Mouse (Mus musculus) layer of hippocampus, adult 11-12 months (tissue): ENCODE measurements around the gene Pam.
A peak's percentile ranks its signal among the peaks of the same experiment; 100 is the strongest.
"Not testable (repeated sequence)": the region's sequence is repeated elsewhere in the genome, so short reads cannot be mapped to it uniquely, and the experiment has no call there.

Experiments
- DNase-seq: peaks from one replicate; pipeline ENCODE4 v3.0.0; 2022; ENCODE audit warnings: low spot score

Gene Pam

GRCm38 (mm10) chr1:97822904-97823303 is 272.5 kb downstream of the Pam start:
- DNase-seq, result no peak

GRCm38 (mm10) chr1:97822203-97822602 is 273.2 kb downstream of the Pam start:
- DNase-seq, result no peak

GRCm38 (mm10) chr1:97821282-97821681 is 274.2 kb downstream of the Pam start:
- DNase-seq, result no peak

- no peak for DNase-seq
Measured at GRCm38 (mm10) chr1:97809255-97809912, 286.1 kb downstream of the Pam start.

- no peak for DNase-seq
Measured at GRCm38 (mm10) chr1:97804520-97804919, 290.9 kb downstream of the Pam start.

GRCm38 (mm10) chr1:97802207-97802902 is 293.1 kb downstream of the Pam start:
- no peak for DNase-seq

- DNase-seq, result no peak
Measured at GRCm38 (mm10) chr1:97795936-97796335, 299.5 kb downstream of the Pam start.

- no peak for DNase-seq
Measured at GRCm38 (mm10) chr1:97794110-97794509, 301.3 kb downstream of the Pam start.

GRCm38 (mm10) chr1:97788490-97788889 is 307.0 kb downstream of the Pam start:
- no peak for DNase-seq

GRCm38 (mm10) chr1:97787674-97788073 is 307.8 kb downstream of the Pam start:
- DNase-seq, result no peak

- DNase-seq, result no peak
Measured at GRCm38 (mm10) chr1:97785685-97786393, 309.6 kb downstream of the Pam start.

GRCm38 (mm10) chr1:97784928-97785327 is 310.5 kb downstream of the Pam start:
- no peak for DNase-seq

GRCm38 (mm10) chr1:97781674-97782073 is 313.8 kb downstream of the Pam start:
- DNase-seq, result no peak

GRCm38 (mm10) chr1:97773973-97774372 is 321.5 kb downstream of the Pam start:
- no peak for DNase-seq

GRCm38 (mm10) chr1:97773362-97773761 is 322.1 kb downstream of the Pam start:
- no peak for DNase-seq

GRCm38 (mm10) chr1:97771727-97772126 is 323.7 kb downstream of the Pam start:
- no peak for DNase-seq

GRCm38 (mm10) chr1:97771118-97771517 is 324.3 kb downstream of the Pam start:
- DNase-seq, result no peak

GRCm38 (mm10) chr1:97769904-97770753 is 325.3 kb downstream of the Pam start, which contains the start of the genes Gin1 and Ppip5k2:
Gene Gin1 (plus strand): TSS chr1:97770172.
Gene Ppip5k2 (minus strand): TSS chr1:97770411.
- peak; percentile 94 for DNase-seq

- DNase-seq, result no peak
Measured at GRCm38 (mm10) chr1:97769294-97769903, 326.0 kb downstream of the Pam start.

GRCm38 (mm10) chr1:97768906-97769293 is 326.5 kb downstream of the Pam start:
- no peak for DNase-seq

- DNase-seq, result no peak
Measured at GRCm38 (mm10) chr1:97768089-97768488, 327.4 kb downstream of the Pam start.

- DNase-seq, result not testable (repeated sequence)
Measured at GRCm38 (mm10) chr1:97765712-97766111, 329.7 kb downstream of the Pam start.
